Mouse (Mus musculus) C2C12 (cell line): Measurements from ENCODE around the gene Clta.

Experiments
- CEBPB ChIP-seq: IDR thresholded peaks from one replicate; pipeline ENCODE4 v1.6.1; 2011; ENCODE audit warnings: low read depth, mild to moderate bottlenecking, control low read depth, moderate library complexity
- CTCF ChIP-seq: IDR thresholded peaks from one replicate; pipeline ENCODE4 v1.5.1; 2011; ENCODE audit not compliant: control insufficient read depth, insufficient read depth, insufficient read length
- MAX ChIP-seq: IDR thresholded peaks from one replicate; pipeline ENCODE4 v1.6.1; 2011; ENCODE audit warnings: mild to moderate bottlenecking, control low read depth
- MYOD1 ChIP-seq: IDR thresholded peaks from one replicate; pipeline ENCODE4 v1.6.1; 2011; ENCODE audit warnings: low read depth; ENCODE audit not compliant: control insufficient read depth, insufficient read length
- MYOG ChIP-seq: IDR thresholded peaks from one replicate; pipeline ENCODE4 v1.6.1; 2011; ENCODE audit not compliant: control insufficient read depth, insufficient read length; ENCODE audit errors: extremely low read depth
- USF1 ChIP-seq: IDR thresholded peaks from one replicate; pipeline ENCODE4 v1.6.1; 2011; ENCODE audit warnings: low read depth, mild to moderate bottlenecking, control low read depth, moderate library complexity

DNA sequence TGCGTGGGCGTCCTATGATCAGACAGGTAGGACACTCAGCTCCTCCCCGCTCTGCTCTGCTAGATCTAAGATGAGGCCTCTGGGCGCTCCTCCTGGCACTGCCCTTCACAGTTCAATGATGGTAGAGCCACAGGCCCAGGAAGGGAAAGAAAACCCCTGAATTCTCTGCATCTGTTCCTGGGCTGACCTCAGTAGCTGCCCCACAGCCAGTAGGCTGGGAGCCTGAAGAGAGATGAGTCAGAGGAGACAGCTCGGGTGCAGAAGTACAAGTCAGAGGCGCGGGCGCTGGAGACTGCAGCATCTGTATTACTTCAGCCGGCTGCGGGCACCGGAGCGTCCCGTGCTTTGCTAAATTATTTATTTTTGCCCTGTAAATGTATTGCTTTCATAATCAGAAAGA is 35.6 kb upstream of the Clta start:
- TF ChIP-seq USF1 (no peak), CTCF (no peak), MAX (no peak), CEBPB (no peak), MYOG (no peak), MYOD1 (peak; percentile 20)
